Mouse (Mus musculus): Measurements from ENCODE around the gene Cpt1c. TPM values are rescaled to one million over a fixed set of nuclear protein-coding genes. Genes with fewer than 3 reads are reported as not detected.

Cpt1c gene
- polyA plus RNA-seq, 1 experiment from 2014 or later, result 60.3 TPM

GRCm38 (mm10) chr7:44953561-44953960 lies 21.1 kb downstream of the Cpt1c start:
- Histone ChIP-seq H3K4me2 (ENCODE audit: low read depth, low read length) (no peak overlapping the region), H3K36me3 (ENCODE audit: control insufficient read depth, insufficient read depth, low read length) (no peaks in the 10 kb centered on the region), H3K27ac (ENCODE audit: low read depth, low read length) (no peak overlapping the region), H3K4me1 (ENCODE audit: control insufficient read depth, insufficient read depth, low read length) (0 out of 2 replicates have a peak, but pooled peaks cover 5% of the 10 kb centered on the region), H3K4me3 (ENCODE audit: low read depth, low read length) (no peak overlapping the region), H3K27me3 (ENCODE audit: control insufficient read depth, insufficient read depth, low read length) (peaks cover 13% of the 10 kb centered on the region), H3K9ac (replicated peaks; ENCODE audit: low read depth, low read length) (no peak overlapping the region), H3K9me3 (ENCODE audit: control insufficient read depth, low read length) (no peaks in the 10 kb centered on the region)
- WGBS, result 55% methylated on average over 13 of the region's 14 CpGs
- no peak for ATAC-seq (ENCODE audit: low read depth)

DNA sequence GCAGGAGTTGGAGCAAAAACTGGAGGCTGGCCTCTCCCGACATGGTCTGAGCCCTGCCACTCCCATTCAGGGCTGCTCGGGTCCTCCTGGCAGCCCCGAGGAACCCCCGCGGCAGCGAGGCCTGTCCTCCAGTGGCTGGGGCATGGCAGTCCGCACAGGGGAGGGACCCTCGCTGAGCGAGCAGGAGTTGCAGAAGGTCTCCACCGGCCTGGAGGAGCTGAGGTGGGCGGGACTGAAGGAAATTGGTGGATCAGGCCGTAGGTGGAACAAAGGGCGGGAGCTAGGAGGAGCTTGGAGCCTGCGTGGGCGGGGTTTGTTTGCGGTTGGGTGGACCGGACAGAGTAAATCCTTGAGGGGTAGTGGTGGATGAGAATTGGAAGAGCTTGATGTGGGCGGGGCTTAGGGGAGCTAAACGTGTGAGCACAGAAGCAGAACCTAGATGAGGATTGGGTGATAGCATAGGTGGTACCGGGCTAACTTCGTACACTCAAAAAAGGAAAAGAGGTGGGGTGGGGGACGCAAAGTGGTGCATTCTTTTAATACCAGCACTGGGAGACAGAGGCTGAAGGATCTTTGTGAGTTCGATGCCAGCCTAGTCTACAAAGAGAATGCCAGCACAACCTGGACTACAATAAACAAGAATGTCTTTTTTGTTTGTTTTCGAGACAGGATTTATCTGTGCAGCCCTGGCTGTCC lies 21.9 kb downstream of the Cpt1c start:
- Histone ChIP-seq H3K27me3 (ENCODE audit: control insufficient read depth, insufficient read depth, low read length) (peaks cover 13% of the 10 kb centered on the region), H3K36me3 (ENCODE audit: control insufficient read depth, insufficient read depth, low read length) (no peaks in the 10 kb centered on the region), H3K4me1 (ENCODE audit: control insufficient read depth, insufficient read depth, low read length) (0 out of 2 replicates have a peak, but pooled peaks cover 5% of the 10 kb centered on the region), H3K4me2 (ENCODE audit: low read depth, low read length) (peak overlapping the region; percentile 67), H3K9me3 (ENCODE audit: control insufficient read depth, low read length) (no peaks in the 10 kb centered on the region), H3K4me3 (ENCODE audit: low read depth, low read length) (peak overlapping the region; percentile 34), H3K9ac (replicated peaks; ENCODE audit: low read depth, low read length) (peak overlapping the region; percentile 43; the same call in 1 of the 2 replicates), H3K27ac (ENCODE audit: low read depth, low read length) (no peak overlapping the region)
- ATAC-seq (ENCODE audit: low read depth), result peak; percentile 84
- 6% methylated on average over 24 of the region's 24 CpGs for WGBS

- ATAC-seq (ENCODE audit: low read depth), result peak; percentile 36; the same call in 1 of the 2 replicates
- 0 out of 2 replicates have a peak, but pooled peaks cover 4% of the 10 kb centered on the region for H3K4me1 ChIP-seq (ENCODE audit: control insufficient read depth, insufficient read depth, low read length)
- H3K27me3 ChIP-seq (ENCODE audit: control insufficient read depth, insufficient read depth, low read length), result peaks cover 13% of the 10 kb centered on the region
- no peak overlapping the region for H3K27ac ChIP-seq (ENCODE audit: low read depth, low read length)
- H3K36me3 ChIP-seq (ENCODE audit: control insufficient read depth, insufficient read depth, low read length), result no peaks in the 10 kb centered on the region
- 1% methylated on average over 10 of the region's 10 CpGs for WGBS
- no peaks in the 10 kb centered on the region for H3K9me3 ChIP-seq (ENCODE audit: control insufficient read depth, low read length)
- H3K4me2 ChIP-seq (ENCODE audit: low read depth, low read length), result peak overlapping the region; percentile 67
- no peak overlapping the region for H3K9ac ChIP-seq (replicated peaks; ENCODE audit: low read depth, low read length)
- H3K4me3 ChIP-seq (ENCODE audit: low read depth, low read length), result peak overlapping the region; percentile 34
Measured at GRCm38 (mm10) chr7:44951960-44952359, 22.7 kb downstream of the Cpt1c start.

DNA sequence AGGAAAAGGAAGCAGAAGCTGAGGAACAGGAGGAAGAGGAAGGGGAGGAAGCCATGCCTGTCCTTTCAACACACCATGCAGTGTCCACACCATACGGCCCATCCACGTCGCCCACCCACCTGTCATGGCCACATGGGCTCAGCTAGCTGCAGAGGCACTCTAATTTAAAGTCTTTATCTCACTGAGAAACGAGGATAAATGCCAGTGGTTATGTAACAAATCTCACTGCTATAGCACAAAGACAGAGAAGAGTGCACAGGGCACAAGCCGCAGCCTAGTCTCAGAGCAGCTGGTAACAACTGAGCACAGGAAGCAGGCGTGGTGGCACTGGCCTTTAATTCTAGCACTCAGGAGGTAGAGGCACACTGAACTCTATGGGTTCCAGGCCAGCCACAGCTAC lies 24.7 kb downstream of the Cpt1c start:
- Histone ChIP-seq H3K27ac (ENCODE audit: low read depth, low read length) (no peak overlapping the region), H3K27me3 (ENCODE audit: control insufficient read depth, insufficient read depth, low read length) (peaks cover 13% of the 10 kb centered on the region), H3K9ac (replicated peaks; ENCODE audit: low read depth, low read length) (no peak overlapping the region), H3K36me3 (ENCODE audit: control insufficient read depth, insufficient read depth, low read length) (no peaks in the 10 kb centered on the region), H3K4me1 (ENCODE audit: control insufficient read depth, insufficient read depth, low read length) (0 out of 2 replicates have a peak, but pooled peaks cover 3% of the 10 kb centered on the region), H3K4me3 (ENCODE audit: low read depth, low read length) (no peak overlapping the region), H3K9me3 (ENCODE audit: control insufficient read depth, low read length) (no peaks in the 10 kb centered on the region), H3K4me2 (ENCODE audit: low read depth, low read length) (no peak overlapping the region)
- no peak for ATAC-seq (ENCODE audit: low read depth)
- WGBS, result 76% methylated on average over 6 of the region's 6 CpGs

DNA sequence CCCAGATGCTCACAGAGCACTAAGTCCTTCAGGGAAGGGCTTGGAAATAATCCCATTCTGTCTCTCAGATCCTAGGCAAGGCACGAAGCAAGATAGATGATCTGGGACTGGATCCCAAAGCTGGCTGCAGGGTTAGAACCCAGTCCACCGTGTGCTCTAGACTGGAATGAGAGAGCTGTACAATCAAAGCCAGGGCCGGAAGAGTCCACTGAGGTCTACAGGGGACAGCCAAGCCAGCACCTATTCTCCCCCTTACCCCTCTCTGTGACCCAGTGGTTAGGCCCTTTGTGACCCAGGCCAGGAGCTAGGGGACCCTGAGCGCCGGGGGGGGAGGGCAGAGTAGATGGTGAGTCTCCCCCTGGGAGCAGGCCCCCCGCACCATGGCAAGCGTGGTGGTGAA lies 31.7 kb downstream of the Cpt1c start, which contains the start of gene Tsks:
TSS of gene Tsks (plus strand) at position 301 of the 400 bp plus-strand sequence.
- H3K9ac ChIP-seq (replicated peaks; ENCODE audit: low read depth, low read length), result no peak within 1 kb of the TSS
- no peaks in the 10 kb centered on the region for H3K9me3 ChIP-seq (ENCODE audit: control insufficient read depth, low read length)
- no peak for ATAC-seq (ENCODE audit: low read depth)
- no peak within 1 kb of the TSS for H3K4me2 ChIP-seq (ENCODE audit: low read depth, low read length)
- no peak within 1 kb of the TSS for H3K4me3 ChIP-seq (ENCODE audit: low read depth, low read length)
- H3K36me3 ChIP-seq (ENCODE audit: control insufficient read depth, insufficient read depth, low read length), result no peaks in the 10 kb centered on the region
- no peak within 1 kb of the TSS for H3K27ac ChIP-seq (ENCODE audit: low read depth, low read length)
- no peaks in the 10 kb centered on the region for H3K4me1 ChIP-seq (ENCODE audit: control insufficient read depth, insufficient read depth, low read length)
- WGBS, result 79% methylated on average over 7 of the region's 7 CpGs
- no peaks in the 10 kb centered on the region for H3K27me3 ChIP-seq (ENCODE audit: control insufficient read depth, insufficient read depth, low read length)

GRCm38 (mm10) chr7:44938680-44939079 lies 36.0 kb downstream of the Cpt1c start:
- H3K36me3 ChIP-seq (ENCODE audit: control insufficient read depth, insufficient read depth, low read length), result no peaks in the 10 kb centered on the region
- 95% methylated on average over 4 of the region's 4 CpGs for WGBS
- no peak overlapping the region for H3K4me3 ChIP-seq (ENCODE audit: low read depth, low read length)
- no peak overlapping the region for H3K27ac ChIP-seq (ENCODE audit: low read depth, low read length)
- H3K27me3 ChIP-seq (ENCODE audit: control insufficient read depth, insufficient read depth, low read length), result no peaks in the 10 kb centered on the region
- H3K9ac ChIP-seq (replicated peaks; ENCODE audit: low read depth, low read length), result no peak overlapping the region
- no peak for ATAC-seq (ENCODE audit: low read depth)
- no peaks in the 10 kb centered on the region for H3K4me1 ChIP-seq (ENCODE audit: control insufficient read depth, insufficient read depth, low read length)
- H3K9me3 ChIP-seq (ENCODE audit: control insufficient read depth, low read length), result no peaks in the 10 kb centered on the region
- no peak overlapping the region for H3K4me2 ChIP-seq (ENCODE audit: low read depth, low read length)

DNA sequence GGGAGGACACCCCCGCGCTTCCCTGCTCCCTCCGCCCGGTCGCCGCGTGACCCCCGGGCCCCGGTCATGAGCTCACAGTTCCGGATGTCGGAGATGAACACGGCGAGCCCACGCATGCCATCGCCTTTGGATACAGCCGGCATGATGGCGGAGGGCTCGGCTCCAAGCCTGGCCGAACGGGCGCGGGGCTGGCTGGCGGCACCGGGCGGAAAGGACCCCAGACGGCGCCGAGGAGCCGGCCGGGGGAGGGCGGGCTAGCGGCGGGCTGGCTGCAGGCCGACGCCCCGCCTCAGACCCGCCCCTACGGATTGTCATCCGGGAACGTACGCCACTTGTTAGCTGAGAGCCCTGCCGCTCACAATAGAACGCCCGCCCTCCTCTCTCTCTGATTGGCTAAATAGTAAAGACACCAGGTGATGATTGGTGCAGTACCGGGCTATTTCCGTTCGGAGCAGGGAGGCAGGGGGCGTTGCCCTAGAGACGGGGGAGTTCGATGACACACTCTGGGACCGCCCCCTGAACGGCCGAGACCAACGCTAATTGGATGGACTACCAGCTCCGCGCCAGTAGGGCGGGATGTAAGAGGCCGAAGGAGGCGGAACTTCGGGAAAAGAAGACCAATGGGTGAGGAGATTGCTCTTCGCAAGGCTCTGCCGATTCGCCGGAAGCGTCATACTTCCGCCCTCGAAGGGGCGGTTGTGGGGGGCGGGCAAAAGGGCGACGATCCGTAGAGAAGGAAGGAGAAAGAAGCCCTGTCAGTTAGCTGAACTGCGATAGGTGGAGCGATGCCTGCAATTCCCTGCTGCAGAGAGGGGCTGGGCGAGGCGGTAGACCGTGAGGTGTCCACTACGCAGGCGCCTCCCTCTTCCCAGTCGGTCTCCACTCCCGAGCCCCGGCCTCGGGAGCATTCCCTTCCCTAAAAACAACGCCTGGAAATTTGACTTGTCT lies 45.2 kb downstream of the Cpt1c start, which contains the start of gene Ap2a1:
TSS of gene Ap2a1 (minus strand) at position 293 of the 948 bp plus-strand sequence.
- peak within 1 kb of the TSS; percentile 80 for H3K4me3 ChIP-seq (ENCODE audit: low read depth, low read length)
- peak within 1 kb of the TSS; percentile 84 for H3K27ac ChIP-seq (ENCODE audit: low read depth, low read length)
- WGBS, result under 1% methylated on average over 81 of the region's 84 CpGs
- H3K27me3 ChIP-seq (ENCODE audit: control insufficient read depth, insufficient read depth, low read length), result no peaks in the 10 kb centered on the region
- no peaks in the 10 kb centered on the region for H3K9me3 ChIP-seq (ENCODE audit: control insufficient read depth, low read length)
- ATAC-seq (ENCODE audit: low read depth), result peak; percentile 99
- H3K9ac ChIP-seq (replicated peaks; ENCODE audit: low read depth, low read length), result peak within 1 kb of the TSS; percentile 90
- peaks cover 17% of the 10 kb centered on the region for H3K4me1 ChIP-seq (ENCODE audit: control insufficient read depth, insufficient read depth, low read length)
- H3K36me3 ChIP-seq (ENCODE audit: control insufficient read depth, insufficient read depth, low read length), result 0 out of 2 replicates have a peak, but pooled peaks cover under 1% of the 10 kb centered on the region
- peak within 1 kb of the TSS; percentile 67 for H3K4me2 ChIP-seq (ENCODE audit: low read depth, low read length)

GRCm38 (mm10) chr7:44928570-44928969 lies 46.1 kb downstream of the Cpt1c start:
- no peaks in the 10 kb centered on the region for H3K9me3 ChIP-seq (ENCODE audit: control insufficient read depth, low read length)
- WGBS, result 5% methylated on average over 1 of the region's 1 CpGs
- peak overlapping the region; percentile 67 for H3K4me2 ChIP-seq (ENCODE audit: low read depth, low read length)

More at GRCm38 (mm10) chr7:44928570-44928969, 46.1 kb downstream of the Cpt1c start:
- Histone ChIP-seq H3K9ac (replicated peaks; ENCODE audit: low read depth, low read length) (peak overlapping the region; percentile 90), H3K27me3 (ENCODE audit: control insufficient read depth, insufficient read depth, low read length) (no peaks in the 10 kb centered on the region), H3K4me1 (ENCODE audit: control insufficient read depth, insufficient read depth, low read length) (peaks cover 17% of the 10 kb centered on the region), H3K4me3 (ENCODE audit: low read depth, low read length) (peak overlapping the region; percentile 80), H3K27ac (ENCODE audit: low read depth, low read length) (no peak overlapping the region), H3K36me3 (ENCODE audit: control insufficient read depth, insufficient read depth, low read length) (peaks cover 5% of the 10 kb centered on the region; the same call in 1 of the 2 replicates)
- ATAC-seq (ENCODE audit: low read depth), result no peak

Data from neural tube, embryonic 14.5 days (tissue).